Mouse (Mus musculus): ENCODE measurements around the gene Smyd3. TPM values are rescaled to one million over a fixed set of nuclear protein-coding genes. Genes with fewer than 3 reads are reported as not detected.

The Smyd3 gene
- polyA plus RNA-seq, 1 experiment from 2014 or later = 18.0 TPM

GRCm38 (mm10) chr1:179240663-179241279, 277.1 kb downstream of the Smyd3 start:
- no peaks in the 10 kb centered on the region for H3K9me3 ChIP-seq
- H3K27me3 ChIP-seq (ENCODE audit: insufficient read depth, poor library complexity, severe bottlenecking) = no peaks in the 10 kb centered on the region
- no peaks in the 10 kb centered on the region for H3K36me3 ChIP-seq
- no peaks in the 10 kb centered on the region for H3K4me1 ChIP-seq (replicated peaks)
- WGBS = 93% methylated on average over 6 of the region's 6 CpGs
- no peak for DNase-seq (ENCODE audit: low spot score)
- H3K4me3 ChIP-seq = no peak overlapping the region
- no peak overlapping the region for H3K27ac ChIP-seq

DNA sequence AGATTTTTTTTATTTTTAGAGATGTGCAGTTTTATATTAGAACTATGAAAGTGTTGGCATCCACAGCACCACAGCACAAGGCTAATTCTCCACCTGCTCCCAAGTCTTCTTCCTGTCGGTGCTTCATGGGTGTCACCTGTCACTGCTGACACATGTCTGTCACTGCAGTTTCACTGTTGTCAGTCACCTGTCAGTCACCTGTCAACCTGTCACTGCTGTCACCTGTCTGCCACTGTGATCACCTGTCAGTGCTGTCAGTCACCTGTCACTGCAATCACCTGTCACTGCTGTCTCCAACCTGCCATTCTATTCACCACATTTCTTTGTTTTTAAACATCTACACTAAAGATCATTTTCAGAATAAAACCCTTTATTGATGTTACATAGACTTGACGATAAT, 279.2 kb downstream of the Smyd3 start:
- H3K36me3 ChIP-seq = no peaks in the 10 kb centered on the region
- 86% methylated on average over 2 of the region's 2 CpGs for WGBS

DNA sequence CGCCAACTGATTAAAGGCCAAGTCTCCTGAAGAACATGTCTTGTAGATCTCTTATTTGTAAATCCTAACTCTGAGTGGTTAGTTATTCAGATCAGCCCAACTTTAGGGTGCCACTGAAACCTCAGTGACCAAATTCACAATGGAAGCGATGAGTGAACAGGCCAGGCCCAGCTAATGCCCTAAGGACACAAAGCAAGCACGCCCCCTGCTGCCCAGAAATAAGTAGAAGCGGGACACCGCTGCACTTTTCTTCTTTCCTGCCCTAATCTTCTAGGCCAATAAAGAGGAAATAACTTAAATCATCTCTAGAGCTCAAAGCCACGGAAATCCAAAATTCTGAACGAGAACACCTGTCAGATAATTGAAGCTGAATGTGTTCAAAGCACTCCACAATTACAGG, 279.9 kb downstream of the Smyd3 start:
- peaks cover 2% of the 10 kb centered on the region for H3K4me1 ChIP-seq (replicated peaks)
- no peak overlapping the region for H3K27ac ChIP-seq
- 51% methylated on average over 7 of the region's 7 CpGs for WGBS
- no peak overlapping the region for H3K4me3 ChIP-seq
- no peaks in the 10 kb centered on the region for H3K9me3 ChIP-seq
- H3K27me3 ChIP-seq (ENCODE audit: insufficient read depth, poor library complexity, severe bottlenecking) = no peaks in the 10 kb centered on the region
- H3K36me3 ChIP-seq = no peaks in the 10 kb centered on the region
- no peak for DNase-seq (ENCODE audit: low spot score)

More for the DNA sequence above, 279.2 kb downstream of the Smyd3 start:
- H3K4me1 ChIP-seq (replicated peaks) = no peaks in the 10 kb centered on the region
- H3K4me3 ChIP-seq = no peak overlapping the region
- H3K9me3 ChIP-seq = no peaks in the 10 kb centered on the region
- H3K27me3 ChIP-seq (ENCODE audit: insufficient read depth, poor library complexity, severe bottlenecking) = no peaks in the 10 kb centered on the region
- H3K27ac ChIP-seq = no peak overlapping the region
- DNase-seq (ENCODE audit: low spot score) = no peak

GRCm38 (mm10) chr1:179236217-179236840, 281.5 kb downstream of the Smyd3 start:
- no peaks in the 10 kb centered on the region for H3K36me3 ChIP-seq
- no peaks in the 10 kb centered on the region for H3K9me3 ChIP-seq
- no peak for DNase-seq (ENCODE audit: low spot score)
- peaks cover 11% of the 10 kb centered on the region for H3K4me1 ChIP-seq (replicated peaks)
- H3K27ac ChIP-seq = no peak overlapping the region
- WGBS = 84% methylated on average over 8 of the region's 8 CpGs
- H3K4me3 ChIP-seq = no peak overlapping the region
- H3K27me3 ChIP-seq (ENCODE audit: insufficient read depth, poor library complexity, severe bottlenecking) = no peaks in the 10 kb centered on the region

DNA sequence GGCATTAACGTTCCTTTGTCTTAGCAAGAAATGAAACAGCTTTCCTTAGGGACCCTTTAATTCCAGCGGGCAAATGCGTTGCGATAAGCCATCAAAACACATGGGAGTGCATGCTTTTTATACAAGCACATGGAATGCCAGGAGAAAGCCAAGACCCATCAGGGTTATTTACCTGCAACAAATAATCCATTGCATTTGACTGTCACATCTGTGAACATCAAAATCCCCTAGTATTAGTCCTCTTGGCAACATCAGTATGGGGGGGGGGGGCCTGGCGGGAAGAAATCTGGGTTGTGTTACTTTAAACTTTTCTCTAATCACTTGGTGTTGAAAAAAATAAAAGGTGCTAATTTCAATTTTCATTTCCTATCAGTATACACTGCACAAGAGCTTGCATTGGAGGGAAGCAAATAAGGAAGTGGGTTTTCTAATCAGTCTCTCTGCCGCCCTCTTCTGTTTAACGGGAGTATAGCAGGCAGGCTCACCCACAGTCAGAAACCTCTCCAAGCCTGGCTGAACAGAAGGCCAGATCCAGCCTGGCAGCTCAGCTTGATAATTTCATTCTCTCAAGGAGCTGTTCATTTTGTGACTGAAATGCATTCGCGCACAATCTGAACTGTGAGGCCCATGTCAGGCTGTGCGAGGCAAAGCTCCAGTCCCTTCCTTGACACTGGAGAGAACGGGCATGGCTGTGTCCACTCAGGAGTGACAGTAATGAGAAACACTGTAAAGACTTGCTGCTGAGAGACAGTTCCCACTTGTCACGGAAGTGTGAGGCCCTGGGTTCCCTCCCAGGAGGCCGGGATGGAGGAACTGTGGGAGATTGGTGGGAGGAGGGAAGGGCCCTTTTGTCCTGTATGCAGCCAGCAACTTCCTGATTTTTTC, 285.8 kb downstream of the Smyd3 start:
- peak; percentile 87 for DNase-seq (ENCODE audit: low spot score)
- H3K36me3 ChIP-seq = no peaks in the 10 kb centered on the region
- no peaks in the 10 kb centered on the region for H3K9me3 ChIP-seq
- 43% methylated on average over 13 of the region's 13 CpGs for WGBS
- H3K4me3 ChIP-seq = no peak overlapping the region
- peak overlapping the region; percentile 77 for H3K27ac ChIP-seq
- H3K4me1 ChIP-seq (replicated peaks) = peaks cover 25% of the 10 kb centered on the region
- H3K27me3 ChIP-seq (ENCODE audit: insufficient read depth, poor library complexity, severe bottlenecking) = no peaks in the 10 kb centered on the region

DNA sequence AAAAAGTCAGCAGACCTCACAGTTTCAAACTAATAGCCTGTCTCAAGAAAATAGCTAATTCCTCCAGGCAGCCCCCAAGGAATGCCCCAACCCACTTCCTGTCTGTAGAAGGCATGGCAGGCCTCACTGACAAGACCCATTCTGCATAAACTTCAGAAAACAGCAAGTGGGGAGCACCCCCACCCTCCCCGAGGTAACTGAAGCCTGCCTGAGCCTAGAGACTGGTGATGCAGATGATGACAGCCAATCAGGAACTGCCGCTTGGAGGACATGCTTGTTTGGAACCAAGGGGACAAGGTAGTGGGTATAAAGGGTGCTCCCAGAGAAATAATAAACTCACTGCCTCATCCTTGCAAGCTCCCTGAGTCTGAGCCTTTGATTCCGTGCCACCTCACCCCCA, 288.3 kb downstream of the Smyd3 start:
- DNase-seq (ENCODE audit: low spot score) = no peak
- no peak overlapping the region for H3K27ac ChIP-seq
- no peaks in the 10 kb centered on the region for H3K9me3 ChIP-seq
- peaks cover 25% of the 10 kb centered on the region for H3K4me1 ChIP-seq (replicated peaks)
- no peak overlapping the region for H3K4me3 ChIP-seq
- H3K36me3 ChIP-seq = no peaks in the 10 kb centered on the region
- no peaks in the 10 kb centered on the region for H3K27me3 ChIP-seq (ENCODE audit: insufficient read depth, poor library complexity, severe bottlenecking)
- WGBS = 73% methylated on average over 3 of the region's 3 CpGs

GRCm38 (mm10) chr1:179220290-179220689, 297.6 kb downstream of the Smyd3 start:
- no peak for DNase-seq (ENCODE audit: low spot score)
- H3K27me3 ChIP-seq (ENCODE audit: insufficient read depth, poor library complexity, severe bottlenecking) = no peaks in the 10 kb centered on the region
- H3K4me1 ChIP-seq (replicated peaks) = peaks cover 31% of the 10 kb centered on the region
- H3K27ac ChIP-seq = no peak overlapping the region
- H3K4me3 ChIP-seq = no peak overlapping the region
- 61% methylated on average over 1 of the region's 1 CpGs for WGBS
- no peaks in the 10 kb centered on the region for H3K36me3 ChIP-seq
- no peaks in the 10 kb centered on the region for H3K9me3 ChIP-seq

DNA sequence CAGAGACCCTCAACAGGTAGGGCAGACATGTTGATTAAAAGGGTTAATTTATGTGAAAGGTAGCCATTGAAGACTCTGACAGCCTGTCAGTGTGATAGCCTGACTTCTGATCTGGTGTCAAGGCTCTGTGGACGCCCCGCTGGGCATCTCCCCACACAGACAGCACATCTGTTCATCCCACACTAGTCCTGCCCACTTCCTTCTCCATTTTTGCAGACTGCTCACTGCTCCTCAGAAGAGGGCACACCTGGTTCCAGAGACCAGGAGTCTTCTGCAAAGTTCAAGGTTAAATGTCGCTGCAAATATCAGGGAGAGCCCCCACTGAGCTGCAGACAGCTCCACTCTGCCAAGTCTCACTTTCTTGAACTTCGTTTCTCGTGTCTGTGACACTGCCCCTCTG, 299.8 kb downstream of the Smyd3 start:
- Histone ChIP-seq H3K4me1 (replicated peaks) (peaks cover 33% of the 10 kb centered on the region), H3K4me3 (no peak overlapping the region), H3K27ac (no peak overlapping the region), H3K9me3 (no peaks in the 10 kb centered on the region), H3K36me3 (no peaks in the 10 kb centered on the region), H3K27me3 (ENCODE audit: insufficient read depth, poor library complexity, severe bottlenecking) (no peaks in the 10 kb centered on the region)
- WGBS = 57% methylated on average over 5 of the region's 5 CpGs
- no peak for DNase-seq (ENCODE audit: low spot score)

DNA sequence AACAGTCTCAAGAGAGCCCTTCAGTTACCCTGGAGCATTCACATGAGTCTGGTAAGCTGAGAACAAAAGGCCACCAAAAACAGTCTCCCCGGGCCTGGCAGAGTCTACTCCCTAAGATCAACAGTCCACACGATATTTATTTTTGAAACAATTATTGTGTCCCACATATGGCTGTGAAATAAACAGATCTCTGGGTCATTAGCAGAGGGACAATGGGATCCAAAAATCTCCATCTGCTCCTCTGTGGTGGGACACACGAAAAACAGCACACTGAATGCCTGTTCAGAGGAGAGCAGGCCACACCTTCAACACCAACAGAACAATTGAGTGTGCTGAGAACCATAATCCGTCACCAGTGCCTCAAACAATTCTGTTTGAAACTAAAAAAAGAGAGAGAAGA, 300.8 kb downstream of the Smyd3 start:
- Histone ChIP-seq H3K4me3 (no peak overlapping the region), H3K27ac (peak overlapping the region; percentile 12; the same call in 1 of the 2 replicates), H3K4me1 (replicated peaks) (peaks cover 42% of the 10 kb centered on the region), H3K9me3 (no peaks in the 10 kb centered on the region), H3K36me3 (no peaks in the 10 kb centered on the region), H3K27me3 (ENCODE audit: insufficient read depth, poor library complexity, severe bottlenecking) (no peaks in the 10 kb centered on the region)
- no peak for DNase-seq (ENCODE audit: low spot score)
- 35% methylated on average over 4 of the region's 4 CpGs for WGBS

DNA sequence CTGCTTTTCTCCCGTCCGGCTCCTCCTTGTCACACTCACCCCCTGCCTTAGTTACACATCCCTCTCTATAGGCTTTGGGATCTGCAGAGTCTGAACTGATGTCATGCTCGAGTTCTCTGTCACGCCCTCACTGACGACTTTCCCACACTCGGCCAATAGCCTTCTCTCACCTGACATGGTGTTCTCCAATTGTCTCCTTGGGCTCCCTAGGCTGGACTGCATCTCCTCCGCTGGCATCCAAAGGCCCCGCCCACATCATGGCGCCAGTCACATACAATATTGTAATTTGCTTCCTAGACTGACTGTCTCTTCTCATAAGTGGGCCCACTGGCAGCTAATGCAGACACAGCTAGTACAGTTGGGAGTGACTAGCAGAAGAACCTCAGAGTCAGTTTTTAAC, 304.5 kb downstream of the Smyd3 start:
- WGBS = 87% methylated on average over 9 of the region's 9 CpGs
- H3K9me3 ChIP-seq = no peaks in the 10 kb centered on the region
- no peak for DNase-seq (ENCODE audit: low spot score)
- H3K4me3 ChIP-seq = no peak overlapping the region
- H3K27ac ChIP-seq = no peak overlapping the region
- no peaks in the 10 kb centered on the region for H3K27me3 ChIP-seq (ENCODE audit: insufficient read depth, poor library complexity, severe bottlenecking)
- no peaks in the 10 kb centered on the region for H3K36me3 ChIP-seq
- peaks cover 35% of the 10 kb centered on the region for H3K4me1 ChIP-seq (replicated peaks)

DNA sequence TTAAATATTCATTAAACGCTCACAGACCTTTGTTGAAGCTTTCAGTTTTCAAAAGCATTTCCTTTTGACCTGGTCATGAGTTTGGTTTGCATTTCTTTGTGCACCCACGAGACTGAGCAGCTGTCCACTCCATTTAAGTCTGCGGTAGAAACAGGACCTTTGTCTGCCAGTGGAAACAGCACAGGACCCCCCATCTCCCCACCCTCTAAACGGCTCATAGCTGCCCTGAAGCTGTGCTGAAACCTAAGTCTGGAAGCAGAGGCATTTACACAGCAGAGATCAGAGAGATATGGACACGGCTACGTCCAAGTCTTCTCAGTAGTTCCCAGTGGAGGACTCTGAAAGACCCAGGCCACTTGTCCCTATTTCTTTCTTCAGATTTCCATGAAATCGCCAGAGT, 305.5 kb downstream of the Smyd3 start:
- 46% methylated on average over 7 of the region's 7 CpGs for WGBS
- Histone ChIP-seq H3K27me3 (ENCODE audit: insufficient read depth, poor library complexity, severe bottlenecking) (no peaks in the 10 kb centered on the region), H3K27ac (peak overlapping the region; percentile 56; the same call in 1 of the 2 replicates), H3K36me3 (no peaks in the 10 kb centered on the region), H3K4me1 (replicated peaks) (peaks cover 29% of the 10 kb centered on the region), H3K9me3 (no peaks in the 10 kb centered on the region), H3K4me3 (no peak overlapping the region)
- DNase-seq (ENCODE audit: low spot score) = no peak

- 90% methylated on average over 4 of the region's 4 CpGs for WGBS
- H3K4me3 ChIP-seq = no peak overlapping the region
- H3K27me3 ChIP-seq (ENCODE audit: insufficient read depth, poor library complexity, severe bottlenecking) = no peaks in the 10 kb centered on the region
- H3K36me3 ChIP-seq = no peaks in the 10 kb centered on the region
- DNase-seq (ENCODE audit: low spot score) = no peak
- no peak overlapping the region for H3K27ac ChIP-seq
- peaks cover 21% of the 10 kb centered on the region for H3K4me1 ChIP-seq (replicated peaks)
- H3K9me3 ChIP-seq = no peaks in the 10 kb centered on the region
Observed at GRCm38 (mm10) chr1:179211313-179211712, 306.5 kb downstream of the Smyd3 start.
